Mouse (Mus musculus) embryonic facial prominence, embryonic 13.5 days (tissue): ENCODE data around the gene Hspb7. TPM values are rescaled to one million over a fixed set of nuclear protein-coding genes. Genes with fewer than 3 reads are reported as not detected.

Experiments used
- ATAC-seq: fragments of 200-750 bp; cut with Nextera tagmentation; 2 replicates; pipeline ENCODE4 v1.8.0; 2017; ENCODE audit warnings: low read depth; ENCODE audit not compliant: insufficient number of reproducible peaks, insufficient read depth, low FRiP score, low TSS enrichment
- H3K27ac ChIP-seq: fragments of 300-500 bp; sonication (generic); 2 replicates; pipeline ENCODE4 v1.5.1; 2015; ENCODE audit warnings: moderate library complexity, mild to moderate bottlenecking, inconsistent platforms
- H3K27me3 ChIP-seq: fragments of 300-500 bp; sonication (generic); 2 replicates; pipeline ENCODE4 v1.6.1; 2015; ENCODE audit warnings: mild to moderate bottlenecking, inconsistent platforms
- H3K36me3 ChIP-seq: fragments of 300-500 bp; sonication (generic); 2 replicates; pipeline ENCODE4 v1.6.1; 2015; ENCODE audit warnings: mild to moderate bottlenecking, inconsistent platforms
- H3K4me1 ChIP-seq: fragments of 300-500 bp; sonication (generic); 2 replicates; pipeline ENCODE4 v1.6.1; 2015; ENCODE audit warnings: inconsistent platforms
- H3K4me2 ChIP-seq: fragments of 300-500 bp; sonication (generic); 2 replicates; pipeline ENCODE4 v1.6.1; 2015; ENCODE audit warnings: moderate library complexity, mild to moderate bottlenecking, inconsistent platforms
- H3K4me3 ChIP-seq: fragments of 300-500 bp; sonication (generic); 2 replicates; pipeline ENCODE4 v1.5.1; 2015; ENCODE audit warnings: mild to moderate bottlenecking, inconsistent platforms
- H3K9ac ChIP-seq: fragments of 300-500 bp; sonication (generic); 2 replicates; pipeline ENCODE4 v1.6.1; 2015; ENCODE audit warnings: mild to moderate bottlenecking, inconsistent platforms
- H3K9me3 ChIP-seq: fragments of 300-500 bp; sonication (generic); 2 replicates; pipeline ENCODE4 v1.6.1; 2016; ENCODE audit warnings: inconsistent platforms
- WGBS: fragments of 180-500 bp; shearing (Covaris S2); methylation state at CpG from one replicate; pipeline ENCODE4 v1.1.7; 2015; ENCODE audit warnings: mixed read lengths; 5-methylcytosine and 5-hydroxymethylcytosine counted together
- polyA plus RNA-seq: library from polyadenylated mRNA; unstranded; fragments of >200 nt; fragmentation: Nextera tagmentation; extraction: Ambion mirVana; gene quantifications from 2 replicates; pipeline ENCODE4 v1.2.1, GENCODE M21; 2015

Hspb7 gene
- polyA plus RNA-seq, 1 experiment from 2014 or later, result not detected

- no peak overlapping the region for H3K27ac ChIP-seq
- no peak overlapping the region for H3K4me2 ChIP-seq
- H3K36me3 ChIP-seq, result no peaks in the 10 kb centered on the region
- H3K4me3 ChIP-seq, result no peak overlapping the region
- WGBS, result 67% methylated on average over 14 of the region's 14 CpGs
- peaks cover 25% of the 10 kb centered on the region for H3K4me1 ChIP-seq
- no peaks in the 10 kb centered on the region for H3K9me3 ChIP-seq
- peak overlapping the region; percentile 46; the same call in 1 of the 2 replicates for H3K9ac ChIP-seq
- H3K27me3 ChIP-seq, result peaks cover 20% of the 10 kb centered on the region
- no peak for ATAC-seq
Observed at GRCm38 (mm10) chr4:141421423-141421822, 844 bp downstream of the Hspb7 start.

- Histone ChIP-seq H3K27me3 (peaks cover 20% of the 10 kb centered on the region), H3K36me3 (no peaks in the 10 kb centered on the region), H3K9ac (no peak overlapping the region), H3K4me3 (no peak overlapping the region), H3K9me3 (no peaks in the 10 kb centered on the region), H3K4me2 (no peak overlapping the region), H3K4me1 (peaks cover 29% of the 10 kb centered on the region), H3K27ac (no peak overlapping the region)
- ATAC-seq, result no peak
- WGBS, result 81% methylated on average over 5 of the region's 5 CpGs
Observed at GRCm38 (mm10) chr4:141422841-141423240, 2.3 kb downstream of the Hspb7 start.

GRCm38 (mm10) chr4:141423288-141423687 is 2.7 kb downstream of the Hspb7 start:
- Histone ChIP-seq H3K36me3 (no peaks in the 10 kb centered on the region), H3K9me3 (no peaks in the 10 kb centered on the region), H3K4me3 (no peak overlapping the region), H3K9ac (no peak overlapping the region), H3K4me1 (peaks cover 29% of the 10 kb centered on the region), H3K27ac (no peak overlapping the region), H3K27me3 (peaks cover 20% of the 10 kb centered on the region), H3K4me2 (no peak overlapping the region)
- no peak for ATAC-seq
- 79% methylated on average over 5 of the region's 5 CpGs for WGBS

GRCm38 (mm10) chr4:141423691-141424431 is 3.3 kb downstream of the Hspb7 start:
- no peaks in the 10 kb centered on the region for H3K36me3 ChIP-seq
- no peaks in the 10 kb centered on the region for H3K9me3 ChIP-seq
- H3K27me3 ChIP-seq, result peaks cover 20% of the 10 kb centered on the region
- WGBS, result 85% methylated on average over 13 of the region's 13 CpGs
- no peak overlapping the region for H3K4me2 ChIP-seq
- H3K9ac ChIP-seq, result no peak overlapping the region
- H3K4me3 ChIP-seq, result no peak overlapping the region
- peaks cover 29% of the 10 kb centered on the region for H3K4me1 ChIP-seq
- no peak overlapping the region for H3K27ac ChIP-seq
- ATAC-seq, result no peak

GRCm38 (mm10) chr4:141425484-141426479 is 5.2 kb downstream of the Hspb7 start:
- Histone ChIP-seq H3K9ac (peak overlapping the region; percentile 67), H3K9me3 (no peaks in the 10 kb centered on the region), H3K27me3 (peaks cover 18% of the 10 kb centered on the region), H3K27ac (peak overlapping the region; percentile 48; the same call in 1 of the 2 replicates), H3K36me3 (no peaks in the 10 kb centered on the region), H3K4me1 (peaks cover 20% of the 10 kb centered on the region), H3K4me3 (peak overlapping the region; percentile 51), H3K4me2 (peak overlapping the region; percentile 90)
- WGBS, result 4% methylated on average over 36 of the region's 36 CpGs
- ATAC-seq, result peak; percentile 74

GRCm38 (mm10) chr4:141426796-141427745 is 6.5 kb downstream of the Hspb7 start:
- no peaks in the 10 kb centered on the region for H3K36me3 ChIP-seq
- no peak for ATAC-seq
- H3K4me3 ChIP-seq, result no peak overlapping the region
- 76% methylated on average over 10 of the region's 10 CpGs for WGBS
- H3K4me2 ChIP-seq, result peak overlapping the region; percentile 90; the same call in 1 of the 2 replicates
- H3K9me3 ChIP-seq, result no peaks in the 10 kb centered on the region
- H3K4me1 ChIP-seq, result peaks cover 19% of the 10 kb centered on the region
- H3K27me3 ChIP-seq, result peaks cover 12% of the 10 kb centered on the region
- H3K9ac ChIP-seq, result no peak overlapping the region
- peak overlapping the region; percentile 11; the same call in 1 of the 2 replicates for H3K27ac ChIP-seq

GRCm38 (mm10) chr4:141427921-141428320 is 7.3 kb downstream of the Hspb7 start:
- WGBS, result 82% methylated on average over 13 of the region's 13 CpGs
- Histone ChIP-seq H3K27ac (no peak overlapping the region), H3K9ac (no peak overlapping the region), H3K36me3 (no peaks in the 10 kb centered on the region), H3K4me1 (peaks cover 19% of the 10 kb centered on the region), H3K4me3 (no peak overlapping the region), H3K4me2 (no peak overlapping the region), H3K9me3 (no peaks in the 10 kb centered on the region), H3K27me3 (peaks cover 12% of the 10 kb centered on the region)
- no peak for ATAC-seq

- peaks cover 6% of the 10 kb centered on the region for H3K27me3 ChIP-seq
- no peak for ATAC-seq
- H3K4me3 ChIP-seq, result no peak overlapping the region
- H3K36me3 ChIP-seq, result no peaks in the 10 kb centered on the region
- no peak overlapping the region for H3K27ac ChIP-seq
- WGBS, result 82% methylated on average over 6 of the region's 6 CpGs
- no peak overlapping the region for H3K4me2 ChIP-seq
- H3K9ac ChIP-seq, result no peak overlapping the region
- no peaks in the 10 kb centered on the region for H3K9me3 ChIP-seq
- H3K4me1 ChIP-seq, result peaks cover 19% of the 10 kb centered on the region
Observed at GRCm38 (mm10) chr4:141429381-141429780, 8.8 kb downstream of the Hspb7 start.

- Histone ChIP-seq H3K36me3 (no peaks in the 10 kb centered on the region), H3K27me3 (peaks cover 3% of the 10 kb centered on the region), H3K9me3 (no peaks in the 10 kb centered on the region), H3K9ac (no peak overlapping the region), H3K4me3 (no peak overlapping the region), H3K4me1 (peaks cover 18% of the 10 kb centered on the region), H3K4me2 (no peak overlapping the region), H3K27ac (no peak overlapping the region)
- 56% methylated on average over 9 of the region's 9 CpGs for WGBS
- no peak for ATAC-seq
Observed at GRCm38 (mm10) chr4:141429847-141430246, 9.3 kb downstream of the Hspb7 start.

- no peaks in the 10 kb centered on the region for H3K9me3 ChIP-seq
- H3K36me3 ChIP-seq, result no peaks in the 10 kb centered on the region
- peaks cover 8% of the 10 kb centered on the region for H3K4me1 ChIP-seq
- no peak overlapping the region for H3K4me2 ChIP-seq
- no peak overlapping the region for H3K4me3 ChIP-seq
- no peaks in the 10 kb centered on the region for H3K27me3 ChIP-seq
- no peak for ATAC-seq
- no peak overlapping the region for H3K9ac ChIP-seq
- 48% methylated on average over 9 of the region's 9 CpGs for WGBS
- no peak overlapping the region for H3K27ac ChIP-seq
Observed at GRCm38 (mm10) chr4:141430997-141431396, 10.4 kb downstream of the Hspb7 start.

GRCm38 (mm10) chr4:141432666-141433065 is 12.1 kb downstream of the Hspb7 start:
- ATAC-seq, result no peak
- H3K27ac ChIP-seq, result no peak overlapping the region
- H3K4me2 ChIP-seq, result no peak overlapping the region
- H3K4me1 ChIP-seq, result no peaks in the 10 kb centered on the region
- H3K4me3 ChIP-seq, result no peak overlapping the region
- H3K27me3 ChIP-seq, result no peaks in the 10 kb centered on the region
- 65% methylated on average over 14 of the region's 14 CpGs for WGBS
- no peaks in the 10 kb centered on the region for H3K9me3 ChIP-seq
- H3K9ac ChIP-seq, result no peak overlapping the region
- H3K36me3 ChIP-seq, result no peaks in the 10 kb centered on the region
